ENCODE assay signal across 23 mouse cellular contexts in the genomic region with DNA sequence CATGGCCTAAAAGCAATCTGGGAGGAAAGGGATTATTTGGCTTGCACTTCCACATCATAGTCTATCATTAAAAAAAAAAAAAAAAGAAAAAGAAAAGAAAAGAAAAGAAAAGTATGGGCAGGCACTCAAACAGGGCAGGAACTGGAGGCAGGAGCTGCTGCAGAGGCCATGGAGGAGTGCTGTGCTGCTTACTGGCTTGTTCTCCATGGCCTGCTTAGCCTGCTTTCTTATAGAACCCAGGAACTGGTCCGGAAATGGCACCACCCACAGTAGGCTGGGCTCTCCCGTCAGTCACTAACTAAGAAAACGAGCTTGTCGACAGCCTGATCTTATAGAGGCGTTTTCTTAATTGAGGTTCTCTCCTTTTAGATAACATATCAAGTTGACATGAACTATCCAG. TPM values are rescaled to one million over a fixed set of nuclear protein-coding genes. Genes with fewer than 3 reads are reported as not detected.
"Had no signal": no experiment of that assay in that cellular context is flagged by ENCODE, and none has a peak within 500 bp of the region (broad histone marks: within the 10 kb centered on the region; RNA-seq: fewer than 3 reads in every experiment).

No protein-coding gene starts in this region.

- H3K27me3 ChIP-seq: embryonic facial prominence, embryonic 12.5 days; embryonic facial prominence, embryonic 13.5 days; embryonic facial prominence, embryonic 15.5 days; forebrain, embryonic 12.5 days; forebrain, embryonic 13.5 days; forebrain, embryonic 15.5 days had no signal

- H3K9me3 ChIP-seq: embryonic facial prominence, embryonic 10.5 days; embryonic facial prominence, embryonic 12.5 days; embryonic facial prominence, embryonic 13.5 days; embryonic facial prominence, embryonic 15.5 days; forebrain, embryonic 12.5 days; forebrain, embryonic 13.5 days; forebrain, embryonic 15.5 days; heart, embryonic 10.5 days; heart, embryonic 12.5 days had no signal

- H3K27ac ChIP-seq: embryonic facial prominence, embryonic 10.5 days; embryonic facial prominence, embryonic 12.5 days; embryonic facial prominence, embryonic 13.5 days; embryonic facial prominence, embryonic 15.5 days; forebrain, embryonic 10.5 days; forebrain, embryonic 12.5 days; forebrain, embryonic 13.5 days; forebrain, embryonic 15.5 days; gastrocnemius, adult 2 months; heart, embryonic 10.5 days had no signal

- DNase-seq: cerebellum, postnatal 10 days; cerebellum, postnatal 14 days; cerebellum, postnatal 25 days; cerebellum, postnatal 36 days; forebrain, postnatal 0 days; gastrocnemius, adult 2 months; gastrocnemius, postnatal 10 days; gastrocnemius, postnatal 14 days; gastrocnemius, postnatal 25 days; gastrocnemius, postnatal 36 days; heart, adult 11 months; heart, adult 18-20 months had no signal

- H3K36me3 ChIP-seq: embryonic facial prominence, embryonic 15.5 days; heart, embryonic 10.5 days had no signal

- H3K9ac ChIP-seq: embryonic facial prominence, embryonic 12.5 days; embryonic facial prominence, embryonic 13.5 days; embryonic facial prominence, embryonic 15.5 days; forebrain, embryonic 12.5 days; forebrain, embryonic 13.5 days; forebrain, embryonic 15.5 days; forebrain, postnatal 0 days; heart, embryonic 12.5 days had no signal

- H3K4me3 ChIP-seq: embryonic facial prominence, embryonic 10.5 days; embryonic facial prominence, embryonic 12.5 days; embryonic facial prominence, embryonic 13.5 days; embryonic facial prominence, embryonic 15.5 days; erythroblast, embryonic 14.5 days; forebrain, embryonic 10.5 days; forebrain, embryonic 12.5 days; forebrain, embryonic 13.5 days; forebrain, embryonic 15.5 days; gastrocnemius, adult 2 months; heart, embryonic 10.5 days; heart, embryonic 12.5 days had no signal

RNA-seq across cellular contexts. Expression of a gene that starts 32.7 kb away (rescaled TPM):
- polyA plus RNA-seq: erythroblast, embryonic 14.5 days had no signal
